Mouse (Mus musculus) embryonic facial prominence, embryonic 11.5 days (tissue): Measurements from ENCODE around the gene Ate1. TPM values are rescaled to one million over a fixed set of nuclear protein-coding genes. Genes with fewer than 3 reads are reported as not detected.
A peak's percentile ranks its signal among the peaks of the same experiment; 100 is the strongest.

Experiments used
- ATAC-seq: fragments of 200-750 bp; cut with Nextera tagmentation; replicated peaks from 2 replicates; pipeline ENCODE4 v1.8.0; 2017; ENCODE audit warnings: low read depth; ENCODE audit not compliant: insufficient number of reproducible peaks, low FRiP score, low TSS enrichment
- DNase-seq: peaks from one replicate; pipeline ENCODE4 v3.0.0-alpha.2; 2015; ENCODE audit warnings: low spot score
- H3K27ac ChIP-seq: fragments of 300-500 bp; sonication (generic); replicated peaks from 2 replicates; pipeline ENCODE4 v1.5.1; 2014; ENCODE audit warnings: mild to moderate bottlenecking, low read depth, low read length, control low read depth
- H3K27me3 ChIP-seq: fragments of 300-500 bp; sonication (generic); 2 replicates; pipeline ENCODE4 v1.6.1; 2014; ENCODE audit warnings: mild to moderate bottlenecking, low read length, moderate library complexity, mixed read lengths; ENCODE audit not compliant: control insufficient read depth, insufficient read depth
- H3K36me3 ChIP-seq: fragments of 300-500 bp; sonication (generic); replicated peaks from 2 replicates; pipeline ENCODE4 v1.6.1; 2014; ENCODE audit warnings: low read depth, mild to moderate bottlenecking, low read length, moderate library complexity, mixed read lengths; ENCODE audit not compliant: control insufficient read depth, insufficient read depth
- H3K4me1 ChIP-seq: fragments of 300-500 bp; sonication (generic); 2 replicates; pipeline ENCODE4 v1.6.1; 2014; ENCODE audit warnings: low read length, mixed read lengths; ENCODE audit not compliant: control insufficient read depth, insufficient read depth
- H3K4me2 ChIP-seq: fragments of 300-500 bp; sonication (generic); 2 replicates; pipeline ENCODE4 v1.6.1; 2014; ENCODE audit warnings: low read depth, mild to moderate bottlenecking, control low read depth, low read length, moderate library complexity
- H3K4me3 ChIP-seq: fragments of 300-500 bp; sonication (generic); 2 replicates; pipeline ENCODE4 v1.5.1; 2014; ENCODE audit warnings: low read depth, low read length, control low read depth
- H3K9ac ChIP-seq: fragments of 300-500 bp; sonication (generic); replicated peaks from 2 replicates; pipeline ENCODE4 v1.6.1; 2014; ENCODE audit warnings: mild to moderate bottlenecking, control low read depth, low read length
- H3K9me3 ChIP-seq: fragments of 300-500 bp; sonication (generic); replicated peaks from 2 replicates; pipeline ENCODE4 v1.6.1; 2016; ENCODE audit warnings: mild to moderate bottlenecking, low read length, inconsistent platforms, mixed read lengths; ENCODE audit not compliant: control insufficient read depth
- WGBS: fragments of 180-500 bp; shearing (Covaris S2); extraction: QIAGEN DNeasy Blood & Tissue Kit; methylation state at CpG from one replicate; pipeline ENCODE4 v1.1.7; 2014; 5-methylcytosine and 5-hydroxymethylcytosine counted together
- polyA plus RNA-seq: library from polyadenylated mRNA; unstranded; fragments of >200 nt; fragmentation: Nextera tagmentation; extraction: Ambion mirVana; gene quantifications from 2 replicates; pipeline ENCODE4 v1.2.1, GENCODE M21; 2014

Gene Ate1
- 43.1 and 46.1 TPM in 2 replicates for polyA plus RNA-seq

- Histone ChIP-seq H3K4me3 (peak within 1 kb of the TSS; percentile 88), H3K27ac (peak within 1 kb of the TSS; percentile 95), H3K4me2 (peak within 1 kb of the TSS; percentile 78), H3K27me3 (no peaks in the 10 kb centered on the region), H3K36me3 (no peaks in the 10 kb centered on the region), H3K9ac (peak within 1 kb of the TSS; percentile 93), H3K4me1 (no peaks in the 10 kb centered on the region), H3K9me3 (no peaks in the 10 kb centered on the region)
- 18% methylated on average over 20 of the region's 20 CpGs for WGBS
- DNase-seq (no peak), ATAC-seq (peak; percentile 12; the same call in 1 of the 2 replicates)
These were observed at the start of gene Ate1 for GRCm38 (mm10) chr7:130520049-130520425. Gene Ate1 (minus strand): TSS chr7:130520369.

GRCm38 (mm10) chr7:130568783-130569436, 48.7 kb upstream of the Ate1 start:
- no peak overlapping the region for H3K4me2 ChIP-seq
- no peaks in the 10 kb centered on the region for H3K4me1 ChIP-seq
- ATAC-seq (no peak), DNase-seq (no peak)
- no peaks in the 10 kb centered on the region for H3K27me3 ChIP-seq
- no peaks in the 10 kb centered on the region for H3K9me3 ChIP-seq
- no peaks in the 10 kb centered on the region for H3K36me3 ChIP-seq
- H3K27ac ChIP-seq: no peak overlapping the region
- H3K4me3 ChIP-seq: no peak overlapping the region
- no peak overlapping the region for H3K9ac ChIP-seq
- 68% methylated on average over 9 of the region's 9 CpGs for WGBS

- H3K4me2 ChIP-seq: no peak overlapping the region
- H3K27me3 ChIP-seq: no peaks in the 10 kb centered on the region
- ATAC-seq: no peak
- no peaks in the 10 kb centered on the region for H3K9me3 ChIP-seq
- no peaks in the 10 kb centered on the region for H3K36me3 ChIP-seq
- H3K4me3 ChIP-seq: no peak overlapping the region
- DNase-seq: no peak
- H3K9ac ChIP-seq: no peak overlapping the region
- no peak overlapping the region for H3K27ac ChIP-seq
- WGBS: 60% methylated on average over 3 of the region's 3 CpGs
- no peaks in the 10 kb centered on the region for H3K4me1 ChIP-seq
These were observed 44.4 kb upstream of the Ate1 start for GRCm38 (mm10) chr7:130564596-130564995.

GRCm38 (mm10) chr7:130563880-130564279, 43.7 kb upstream of the Ate1 start:
- no peaks in the 10 kb centered on the region for H3K4me1 ChIP-seq
- no peak overlapping the region for H3K27ac ChIP-seq
- no peaks in the 10 kb centered on the region for H3K27me3 ChIP-seq
- no peak overlapping the region for H3K9ac ChIP-seq
- DNase-seq (no peak), ATAC-seq (no peak)
- H3K36me3 ChIP-seq: no peaks in the 10 kb centered on the region
- H3K9me3 ChIP-seq: no peaks in the 10 kb centered on the region
- no peak overlapping the region for H3K4me2 ChIP-seq
- no peak overlapping the region for H3K4me3 ChIP-seq
- 59% methylated on average over 4 of the region's 4 CpGs for WGBS

GRCm38 (mm10) chr7:130563276-130563675, 43.1 kb upstream of the Ate1 start:
- WGBS: 87% methylated on average over 4 of the region's 4 CpGs

GRCm38 (mm10) chr7:130560933-130561332, 40.8 kb upstream of the Ate1 start:
- no peaks in the 10 kb centered on the region for H3K4me1 ChIP-seq
- no peak for DNase-seq
- no peak overlapping the region for H3K4me3 ChIP-seq
- no peaks in the 10 kb centered on the region for H3K27me3 ChIP-seq
- H3K4me2 ChIP-seq: no peak overlapping the region
- H3K27ac ChIP-seq: no peak overlapping the region
- no peaks in the 10 kb centered on the region for H3K36me3 ChIP-seq
- H3K9ac ChIP-seq: no peak overlapping the region
- no peaks in the 10 kb centered on the region for H3K9me3 ChIP-seq
- WGBS: 78% methylated on average over 1 of the region's 1 CpGs
- no peak for ATAC-seq

More at GRCm38 (mm10) chr7:130563276-130563675, 43.1 kb upstream of the Ate1 start:
- Histone ChIP-seq H3K9me3 (no peaks in the 10 kb centered on the region), H3K9ac (no peak overlapping the region), H3K27ac (no peak overlapping the region), H3K36me3 (no peaks in the 10 kb centered on the region), H3K4me2 (no peak overlapping the region), H3K4me3 (no peak overlapping the region), H3K27me3 (no peaks in the 10 kb centered on the region), H3K4me1 (no peaks in the 10 kb centered on the region)
- no peak for DNase-seq
- no peak for ATAC-seq

GRCm38 (mm10) chr7:130558592-130558991, 38.4 kb upstream of the Ate1 start:
- DNase-seq: no peak
- H3K27ac ChIP-seq: no peak overlapping the region
- H3K4me1 ChIP-seq: no peaks in the 10 kb centered on the region
- no peak for ATAC-seq
- H3K9ac ChIP-seq: no peak overlapping the region
- H3K4me2 ChIP-seq: no peak overlapping the region
- 78% methylated on average over 4 of the region's 4 CpGs for WGBS
- H3K4me3 ChIP-seq: no peak overlapping the region
- H3K9me3 ChIP-seq: no peaks in the 10 kb centered on the region
- no peaks in the 10 kb centered on the region for H3K27me3 ChIP-seq
- no peaks in the 10 kb centered on the region for H3K36me3 ChIP-seq

GRCm38 (mm10) chr7:130555597-130555996, 35.4 kb upstream of the Ate1 start:
- no peak overlapping the region for H3K4me2 ChIP-seq
- H3K27me3 ChIP-seq: no peaks in the 10 kb centered on the region
- H3K4me1 ChIP-seq: no peaks in the 10 kb centered on the region
- ATAC-seq: no peak
- no peak overlapping the region for H3K27ac ChIP-seq
- 72% methylated on average over 5 of the region's 5 CpGs for WGBS
- H3K9me3 ChIP-seq: no peaks in the 10 kb centered on the region
- H3K9ac ChIP-seq: no peak overlapping the region
- no peaks in the 10 kb centered on the region for H3K36me3 ChIP-seq
- DNase-seq: no peak
- no peak overlapping the region for H3K4me3 ChIP-seq
